ENCODE assay signal across 8 mouse cellular contexts in genomic region chr11:102228191-102228545, GRCm38 (mm10). TPM values are rescaled to one million over a fixed set of nuclear protein-coding genes. Genes with fewer than 3 reads are reported as not detected.
DNase-seq lines count a peak whose midpoint lies in the region; ATAC-seq and TF ChIP-seq lines count a peak whose summit lies in the region.

No protein-coding gene starts in this region.

- H3K27ac ChIP-seq in heart, postnatal 0 days (ENCODE audit: low read depth): no peak overlapping the region
- H3K27ac ChIP-seq in embryonic facial prominence, embryonic 10.5 days (replicated peaks): peak overlapping the region; percentile 92
- peak overlapping the region; percentile 95 for H3K27ac ChIP-seq in hindbrain, embryonic 14.5 days
- H3K27ac ChIP-seq in midbrain, embryonic 15.5 days: peak overlapping the region; percentile 95

- WGBS in heart, postnatal 0 days: 29% methylated on average over 9 of the region's 9 CpGs
- WGBS in embryonic facial prominence, embryonic 10.5 days: 35% methylated on average over 9 of the region's 9 CpGs
- WGBS in hindbrain, embryonic 14.5 days: 17% methylated on average over 9 of the region's 9 CpGs
- 5% methylated on average over 9 of the region's 9 CpGs for WGBS in midbrain, embryonic 15.5 days

- no peaks in the 10 kb centered on the region for H3K9me3 ChIP-seq in heart, postnatal 0 days (replicated peaks; ENCODE audit: control insufficient read depth, low read length)
- no peaks in the 10 kb centered on the region for H3K9me3 ChIP-seq in embryonic facial prominence, embryonic 10.5 days
- no peaks in the 10 kb centered on the region for H3K9me3 ChIP-seq in hindbrain, embryonic 14.5 days (ENCODE audit: control insufficient read depth, low read length)
- H3K9me3 ChIP-seq in midbrain, embryonic 15.5 days: no peaks in the 10 kb centered on the region

- 0 out of 2 replicates have a peak overlapping the region, but pooled peaks have one; percentile 93 for H3K9ac ChIP-seq in heart, postnatal 0 days (replicated peaks; ENCODE audit: low read depth, low read length)
- peak overlapping the region; percentile 91 for H3K9ac ChIP-seq in hindbrain, embryonic 14.5 days
- H3K9ac ChIP-seq in midbrain, embryonic 15.5 days: peak overlapping the region; percentile 84

- peak overlapping the region; percentile 79 for H3K4me2 ChIP-seq in heart, postnatal 0 days (ENCODE audit: low read depth, low read length)
- peak overlapping the region; percentile 88 for H3K4me2 ChIP-seq in hindbrain, embryonic 14.5 days (replicated peaks)
- peak overlapping the region; percentile 72 for H3K4me2 ChIP-seq in midbrain, embryonic 15.5 days

- H3K4me1 ChIP-seq in heart, postnatal 0 days (ENCODE audit: control insufficient read depth, insufficient read depth): peaks cover 33% of the 10 kb centered on the region
- peaks cover 75% of the 10 kb centered on the region for H3K4me1 ChIP-seq in embryonic facial prominence, embryonic 10.5 days
- H3K4me1 ChIP-seq in hindbrain, embryonic 14.5 days (replicated peaks; ENCODE audit: control insufficient read depth, insufficient read depth, low read length): peaks cover 49% of the 10 kb centered on the region
- peaks cover 64% of the 10 kb centered on the region for H3K4me1 ChIP-seq in midbrain, embryonic 15.5 days

- H3K4me3 ChIP-seq in heart, postnatal 0 days (ENCODE audit: low read depth, low read length): peak overlapping the region; percentile 89
- peak overlapping the region; percentile 91 for H3K4me3 ChIP-seq in embryonic facial prominence, embryonic 10.5 days
- H3K4me3 ChIP-seq in hindbrain, embryonic 14.5 days (replicated peaks; ENCODE audit: low read length): peak overlapping the region; percentile 98
- H3K4me3 ChIP-seq in midbrain, embryonic 15.5 days: peak overlapping the region; percentile 80

- TF ChIP-seq EP300 in heart, postnatal 0 days (IDR thresholded peaks at IDR 0.05; ENCODE audit: low read depth): no peak

- TF ChIP-seq CTCF in heart, postnatal 0 days (IDR thresholded peaks at IDR 0.05; ENCODE audit: low read depth): no peak

- no peaks in the 10 kb centered on the region for H3K36me3 ChIP-seq in heart, postnatal 0 days (replicated peaks; ENCODE audit: control insufficient read depth, insufficient read depth, low read length)
- peaks cover 6% of the 10 kb centered on the region; the same call in 1 of the 2 replicates for H3K36me3 ChIP-seq in embryonic facial prominence, embryonic 10.5 days (replicated peaks)
- peaks cover 8% of the 10 kb centered on the region; the same call in 1 of the 2 replicates for H3K36me3 ChIP-seq in hindbrain, embryonic 14.5 days (replicated peaks; ENCODE audit: control insufficient read depth, insufficient read depth)
- no peaks in the 10 kb centered on the region for H3K36me3 ChIP-seq in midbrain, embryonic 15.5 days (replicated peaks)

- no peak for DNase-seq in heart, postnatal 0 days (ENCODE audit: low spot score)
- DNase-seq in heart, adult 9 months (ENCODE audit: low spot score in 2 of 2): no peak
- no peak for DNase-seq in embryonic facial prominence, embryonic 10.5 days (ENCODE audit: low spot score)
- DNase-seq in hindbrain, embryonic 14.5 days (ENCODE audit: low spot score): no peak
- no peak for DNase-seq in urinary bladder, postnatal 4 days (ENCODE audit: low spot score in 2 of 2)
- no peak for DNase-seq in layer of hippocampus, adult 8-10 months (ENCODE audit: low spot score in 2 of 2)
- no peak for DNase-seq in frontal cortex, postnatal 36 days (ENCODE audit: low spot score in 2 of 2)

- no peaks in the 10 kb centered on the region for H3K27me3 ChIP-seq in heart, postnatal 0 days (ENCODE audit: control insufficient read depth, insufficient read depth, low read length)
- peaks cover 58% of the 10 kb centered on the region for H3K27me3 ChIP-seq in embryonic facial prominence, embryonic 10.5 days (replicated peaks; ENCODE audit: low read depth, poor library complexity, severe bottlenecking)
- no peaks in the 10 kb centered on the region for H3K27me3 ChIP-seq in hindbrain, embryonic 14.5 days (ENCODE audit: control insufficient read depth, insufficient read depth, low read length)
- H3K27me3 ChIP-seq in midbrain, embryonic 15.5 days (replicated peaks): no peaks in the 10 kb centered on the region

- no peak for ATAC-seq in heart, postnatal 0 days (ENCODE audit: insufficient read depth, low read depth)
- ATAC-seq in hindbrain, embryonic 14.5 days (ENCODE audit: low FRiP score): no peak; the same call in 1 of the 2 replicates
- 0 out of 2 replicates have a peak, but pooled peaks have one; percentile 2 for ATAC-seq in midbrain, embryonic 15.5 days (replicated peaks)

RNA-seq across cellular contexts. Expression of gene Hdac5, which starts 1.8 kb away (rescaled TPM):
- 194 and 287 TPM in 2 replicates for total RNA-seq in heart, postnatal 0 days (2014; rRNA removed; ENCODE audit: low replicate concordance)
- polyA plus RNA-seq in heart, postnatal 0 days (2015; fragmentation: Nextera tagmentation; extraction: Ambion mirVana): 51.4 and 67.2 TPM in 2 replicates
- polyA plus RNA-seq in embryonic facial prominence, embryonic 10.5 days (2016; fragmentation: Nextera tagmentation; extraction: Ambion mirVana): 49.6 and 52.9 TPM in 2 replicates
- polyA plus RNA-seq in hindbrain, embryonic 14.5 days (2014; fragmentation: Nextera tagmentation; extraction: Ambion mirVana): 40.7 and 50.8 TPM in 2 replicates
- polyA plus RNA-seq in midbrain, embryonic 15.5 days (2015; fragmentation: Nextera tagmentation; extraction: Ambion mirVana): 90.3 and 105 TPM in 2 replicates
- 100 to 1,000 TPM; 219 to 252 (median 232) TPM for total RNA-seq in layer of hippocampus, adult 8-10 months (2022)

RNA-seq across cellular contexts. Expression of gene BC030867, which starts 20.5 kb away (rescaled TPM):
- total RNA-seq in heart, postnatal 0 days (2014; rRNA removed; ENCODE audit: low replicate concordance): 3.9 and 5.6 TPM in 2 replicates
- polyA plus RNA-seq in heart, postnatal 0 days (2015; fragmentation: Nextera tagmentation; extraction: Ambion mirVana): 2.2 and 2.9 TPM in 2 replicates
- 30.1 and 32.4 TPM in 2 replicates for polyA plus RNA-seq in embryonic facial prominence, embryonic 10.5 days (2016; fragmentation: Nextera tagmentation; extraction: Ambion mirVana)
- polyA plus RNA-seq in hindbrain, embryonic 14.5 days (2014; fragmentation: Nextera tagmentation; extraction: Ambion mirVana): 1.8 and 2.9 TPM in 2 replicates
- 2.2 and 2.5 TPM in 2 replicates for polyA plus RNA-seq in midbrain, embryonic 15.5 days (2015; fragmentation: Nextera tagmentation; extraction: Ambion mirVana)
- 1 to 10 TPM in 1 of 4 experiments, under 1 TPM in 3; 0.62 to 1.2 (median 0.64) TPM for total RNA-seq in layer of hippocampus, adult 8-10 months (2022)

RNA-seq across cellular contexts. Expression of gene G6pc3, which starts 38.7 kb away (rescaled TPM):
- 47.9 and 55.5 TPM in 2 replicates for total RNA-seq in heart, postnatal 0 days (2014; rRNA removed; ENCODE audit: low replicate concordance)
- 18.7 and 20.0 TPM in 2 replicates for polyA plus RNA-seq in heart, postnatal 0 days (2015; fragmentation: Nextera tagmentation; extraction: Ambion mirVana)
- polyA plus RNA-seq in embryonic facial prominence, embryonic 10.5 days (2016; fragmentation: Nextera tagmentation; extraction: Ambion mirVana): 38.2 and 39.6 TPM in 2 replicates
- polyA plus RNA-seq in hindbrain, embryonic 14.5 days (2014; fragmentation: Nextera tagmentation; extraction: Ambion mirVana): 39.9 and 42.3 TPM in 2 replicates
- polyA plus RNA-seq in midbrain, embryonic 15.5 days (2015; fragmentation: Nextera tagmentation; extraction: Ambion mirVana): 38.6 and 43.3 TPM in 2 replicates
- 10 to 100 TPM; 66.0 to 74.2 (median 70.4) TPM for total RNA-seq in layer of hippocampus, adult 8-10 months (2022)

RNA-seq across cellular contexts. Expression of gene Asb16, which starts 40.4 kb away (rescaled TPM):
- 0.99 and 1.2 TPM in 2 replicates for total RNA-seq in heart, postnatal 0 days (2014; rRNA removed; ENCODE audit: low replicate concordance)
- 0.07 TPM in 2 replicates for polyA plus RNA-seq in heart, postnatal 0 days (2015; fragmentation: Nextera tagmentation; extraction: Ambion mirVana)
- polyA plus RNA-seq in embryonic facial prominence, embryonic 10.5 days (2016; fragmentation: Nextera tagmentation; extraction: Ambion mirVana): 0.09 and 0.10 TPM in 2 replicates
- polyA plus RNA-seq in hindbrain, embryonic 14.5 days (2014; fragmentation: Nextera tagmentation; extraction: Ambion mirVana): 0.07 and 0.18 TPM in 2 replicates
- polyA plus RNA-seq in midbrain, embryonic 15.5 days (2015; fragmentation: Nextera tagmentation; extraction: Ambion mirVana): 0.05 TPM in 1 of 2 replicates, not detected in the other
- total RNA-seq in layer of hippocampus, adult 8-10 months (2022): 1 to 10 TPM; 2.1 to 2.4 (median 2.2) TPM

RNA-seq across cellular contexts. Expression of gene Lsm12, which starts 43.1 kb away (rescaled TPM):
- 36.0 and 41.4 TPM in 2 replicates for total RNA-seq in heart, postnatal 0 days (2014; rRNA removed; ENCODE audit: low replicate concordance)
- polyA plus RNA-seq in heart, postnatal 0 days (2015; fragmentation: Nextera tagmentation; extraction: Ambion mirVana): 90.1 and 92.7 TPM in 2 replicates
- 145 and 155 TPM in 2 replicates for polyA plus RNA-seq in embryonic facial prominence, embryonic 10.5 days (2016; fragmentation: Nextera tagmentation; extraction: Ambion mirVana)
- 78.6 and 81.9 TPM in 2 replicates for polyA plus RNA-seq in hindbrain, embryonic 14.5 days (2014; fragmentation: Nextera tagmentation; extraction: Ambion mirVana)
- polyA plus RNA-seq in midbrain, embryonic 15.5 days (2015; fragmentation: Nextera tagmentation; extraction: Ambion mirVana): 111 and 118 TPM in 2 replicates
- total RNA-seq in layer of hippocampus, adult 8-10 months (2022): 10 to 100 TPM; 53.5 to 61.6 (median 58.8) TPM
